Mouse (Mus musculus) stomach, embryonic 15.5 days (tissue): ENCODE results near the gene Mast2. TPM values are rescaled to one million over a fixed set of nuclear protein-coding genes. Genes with fewer than 3 reads are reported as not detected.

Experiments used
- ATAC-seq: fragments of 200-750 bp; cut with Nextera tagmentation; 2 replicates; pipeline ENCODE4 v1.8.0; 2017; ENCODE audit warnings: low read depth, moderate number of reproducible peaks, moderate TSS enrichment; ENCODE audit not compliant: insufficient read depth, low FRiP score
- H3K27ac ChIP-seq: fragments of 300-500 bp; sonication (generic); 2 replicates; pipeline ENCODE4 v1.5.1; 2015; ENCODE audit warnings: mild to moderate bottlenecking, inconsistent platforms
- H3K27me3 ChIP-seq: fragments of 300-500 bp; sonication (generic); replicated peaks from 2 replicates; pipeline ENCODE4 v1.6.1; 2015; ENCODE audit warnings: inconsistent platforms
- H3K36me3 ChIP-seq: fragments of 300-500 bp; sonication (generic); 2 replicates; pipeline ENCODE4 v1.6.1; 2015; ENCODE audit warnings: inconsistent platforms
- H3K4me1 ChIP-seq: fragments of 300-500 bp; sonication (generic); 2 replicates; pipeline ENCODE4 v1.6.1; 2015; ENCODE audit warnings: inconsistent platforms
- H3K4me2 ChIP-seq: fragments of 300-500 bp; sonication (generic); 2 replicates; pipeline ENCODE4 v1.6.1; 2015; ENCODE audit warnings: mild to moderate bottlenecking, inconsistent platforms
- H3K4me3 ChIP-seq: fragments of 300-500 bp; sonication (generic); replicated peaks from 2 replicates; pipeline ENCODE4 v1.5.1; 2015; ENCODE audit warnings: inconsistent platforms
- H3K9ac ChIP-seq: fragments of 300-500 bp; sonication (generic); 2 replicates; pipeline ENCODE4 v1.6.1; 2015; ENCODE audit warnings: inconsistent platforms
- H3K9me3 ChIP-seq: fragments of 300-500 bp; sonication (generic); 2 replicates; pipeline ENCODE4 v1.6.1; 2016; ENCODE audit warnings: inconsistent platforms
- WGBS: fragments of 180-500 bp; shearing (Covaris S2); methylation state at CpG from one replicate; pipeline ENCODE4 v1.1.7; 2015; 5-methylcytosine and 5-hydroxymethylcytosine counted together
- polyA plus RNA-seq: library from polyadenylated mRNA; unstranded; fragments of >200 nt; fragmentation: Nextera tagmentation; extraction: Ambion mirVana; gene quantifications from 2 replicates; pipeline ENCODE4 v1.2.1, GENCODE M21; 2015

Mast2 gene
- polyA plus RNA-seq, 1 experiment from 2014 or later = 13.0 TPM

DNA sequence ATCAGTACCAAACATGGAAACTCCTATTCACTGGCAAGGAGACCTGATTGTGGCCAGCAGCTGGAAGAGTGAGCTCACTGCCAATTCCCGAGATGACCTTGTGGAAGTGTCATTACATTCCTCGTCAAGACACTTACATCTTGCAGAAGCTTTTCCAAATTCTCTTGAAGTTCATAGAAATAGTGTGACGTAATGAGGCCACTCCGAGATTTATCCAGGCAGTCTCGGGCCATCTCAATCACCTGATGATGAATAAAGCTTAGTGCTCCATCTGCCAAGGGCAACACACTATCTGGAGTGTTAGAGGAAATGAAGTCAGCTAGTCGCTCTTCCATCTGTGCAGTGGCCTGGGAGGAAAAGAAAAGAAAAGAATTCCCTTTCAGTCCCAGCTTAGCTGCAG lies 141.9 kb downstream of the Mast2 start:
- H3K27me3 ChIP-seq = no peaks in the 10 kb centered on the region
- H3K4me2 ChIP-seq = no peak overlapping the region
- WGBS = 88% methylated on average over 6 of the region's 6 CpGs
- no peaks in the 10 kb centered on the region for H3K9me3 ChIP-seq
- H3K36me3 ChIP-seq = peaks cover 12% of the 10 kb centered on the region; the same call in 1 of the 2 replicates
- no peaks in the 10 kb centered on the region for H3K4me1 ChIP-seq
- no peak overlapping the region for H3K27ac ChIP-seq
- ATAC-seq = no peak
- no peak overlapping the region for H3K4me3 ChIP-seq
- no peak overlapping the region for H3K9ac ChIP-seq

DNA sequence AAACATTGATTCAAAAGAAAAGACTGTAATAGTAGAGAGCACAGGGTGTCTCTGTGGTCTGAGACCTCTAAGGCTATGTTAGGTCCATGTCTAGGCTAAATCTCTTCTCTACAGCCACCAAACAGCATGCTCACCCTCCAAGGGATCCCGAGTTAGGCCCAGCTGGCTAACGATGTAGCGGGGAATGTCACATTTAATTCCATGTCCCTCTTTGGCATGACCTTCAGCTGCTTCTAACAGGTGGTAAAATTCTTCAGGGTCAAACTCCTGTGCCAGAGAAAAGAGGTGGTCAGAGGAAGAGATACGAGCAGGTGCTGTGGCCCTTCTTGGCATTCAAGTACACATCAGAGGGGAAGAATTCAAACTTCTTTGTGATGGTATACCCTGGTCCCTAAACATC lies 146.4 kb downstream of the Mast2 start:
- H3K27me3 ChIP-seq = no peaks in the 10 kb centered on the region
- peaks cover 24% of the 10 kb centered on the region; the same call in 1 of the 2 replicates for H3K36me3 ChIP-seq
- H3K4me1 ChIP-seq = no peaks in the 10 kb centered on the region
- H3K4me3 ChIP-seq = no peak overlapping the region
- no peak for ATAC-seq
- H3K27ac ChIP-seq = no peak overlapping the region
- H3K9me3 ChIP-seq = no peaks in the 10 kb centered on the region
- H3K9ac ChIP-seq = no peak overlapping the region
- 85% methylated on average over 4 of the region's 4 CpGs for WGBS
- no peak overlapping the region for H3K4me2 ChIP-seq

DNA sequence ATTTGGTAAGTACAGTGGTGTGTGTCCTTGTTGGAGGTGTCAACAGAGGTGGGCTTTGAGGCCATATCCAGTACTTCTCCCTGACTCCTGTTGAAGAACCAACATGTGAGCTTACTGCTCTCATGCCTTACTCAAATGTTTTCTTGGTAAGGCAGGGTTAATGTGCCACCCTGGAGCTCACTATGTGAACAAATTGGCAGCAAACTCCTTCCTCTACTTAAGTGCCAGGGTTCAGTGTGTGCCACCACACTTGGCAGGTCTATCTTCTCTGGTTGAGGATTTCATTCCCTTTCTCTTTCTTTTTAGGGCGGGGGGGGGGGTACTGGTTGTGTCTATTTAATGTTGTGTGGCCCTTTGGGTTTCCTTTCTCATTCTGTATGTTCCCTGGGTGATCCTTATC lies 159.4 kb downstream of the Mast2 start:
- 10% methylated on average over 1 of the region's 1 CpGs for WGBS
- ATAC-seq = no peak
- H3K4me1 ChIP-seq = no peaks in the 10 kb centered on the region
- H3K27me3 ChIP-seq = no peaks in the 10 kb centered on the region
- no peak overlapping the region for H3K9ac ChIP-seq
- no peak overlapping the region for H3K4me3 ChIP-seq
- peaks cover 26% of the 10 kb centered on the region for H3K36me3 ChIP-seq
- H3K4me2 ChIP-seq = no peak overlapping the region
- H3K9me3 ChIP-seq = no peaks in the 10 kb centered on the region
- no peak overlapping the region for H3K27ac ChIP-seq

DNA sequence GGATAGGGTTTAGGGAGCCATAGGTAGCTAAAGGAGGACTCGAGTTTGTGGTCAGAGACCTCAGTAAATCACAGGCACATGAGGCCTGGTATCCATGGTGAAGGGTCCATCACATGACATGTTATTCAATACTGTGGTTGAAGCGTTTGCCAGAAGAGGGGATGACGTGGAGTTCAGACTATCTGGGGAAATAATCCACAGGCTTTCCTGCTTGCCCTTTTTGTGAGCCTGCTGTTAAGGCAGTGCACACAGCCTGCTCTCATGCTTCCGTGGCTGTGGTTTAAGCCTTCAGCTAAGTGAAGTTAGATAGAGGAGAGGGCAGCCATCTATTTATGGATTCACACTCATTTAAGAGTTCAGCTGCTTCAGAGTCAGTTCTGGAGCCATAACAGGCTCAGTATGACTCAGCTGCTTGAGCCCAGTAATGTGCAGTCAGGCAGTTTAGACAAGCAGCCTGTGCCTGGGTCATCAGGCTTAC lies 163.1 kb downstream of the Mast2 start:
- Histone ChIP-seq H3K9ac (no peak overlapping the region), H3K4me2 (no peak overlapping the region), H3K27me3 (no peaks in the 10 kb centered on the region), H3K4me3 (no peak overlapping the region), H3K4me1 (no peaks in the 10 kb centered on the region), H3K27ac (no peak overlapping the region), H3K9me3 (no peaks in the 10 kb centered on the region), H3K36me3 (peaks cover 8% of the 10 kb centered on the region; the same call in 1 of the 2 replicates)
- ATAC-seq = no peak
- WGBS = 40% methylated on average over 4 of the region's 4 CpGs

DNA sequence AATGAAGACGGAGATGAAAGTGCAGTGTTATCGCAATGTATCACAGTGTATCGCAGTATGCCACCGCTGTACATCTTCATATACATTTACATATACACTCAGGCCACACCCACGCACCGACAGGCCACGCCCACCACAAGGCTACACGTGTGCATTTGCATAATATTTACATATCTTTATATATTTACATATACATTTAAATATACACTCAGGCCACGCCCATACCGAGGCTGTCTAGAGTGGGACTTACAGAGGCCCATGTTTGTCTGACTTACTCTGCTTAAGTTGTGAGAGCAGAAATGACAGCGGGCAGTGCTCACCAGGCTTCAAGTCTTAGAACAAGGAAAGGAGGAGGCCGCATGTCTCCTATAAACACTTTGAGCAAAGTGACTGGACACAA lies 170.7 kb downstream of the Mast2 start:
- Histone ChIP-seq H3K27me3 (no peaks in the 10 kb centered on the region), H3K4me2 (no peak overlapping the region), H3K4me3 (no peak overlapping the region), H3K9ac (no peak overlapping the region), H3K4me1 (no peaks in the 10 kb centered on the region), H3K36me3 (peaks cover 7% of the 10 kb centered on the region; the same call in 1 of the 2 replicates), H3K9me3 (no peaks in the 10 kb centered on the region), H3K27ac (no peak overlapping the region)
- 89% methylated on average over 12 of the region's 12 CpGs for WGBS
- ATAC-seq = no peak

DNA sequence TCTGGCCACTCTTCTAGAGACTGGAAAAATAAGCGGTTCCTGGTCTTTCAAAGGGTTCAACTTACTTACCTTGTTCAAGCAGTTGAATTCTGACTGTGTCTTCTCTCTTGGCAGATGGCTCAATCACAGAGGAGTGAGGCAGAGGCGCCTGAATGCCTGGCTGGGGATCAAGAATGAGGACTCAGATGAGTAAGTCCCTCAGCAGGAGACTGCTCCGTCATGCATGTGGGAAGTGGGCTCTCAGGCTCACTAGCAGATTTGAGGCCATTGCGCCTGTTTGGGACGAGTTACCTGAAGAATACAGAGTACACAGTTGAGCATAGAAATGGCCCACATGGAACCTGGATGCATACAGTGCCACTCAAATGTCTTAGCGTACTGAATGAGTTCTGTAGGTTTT lies 172.4 kb downstream of the Mast2 start:
- no peaks in the 10 kb centered on the region for H3K27me3 ChIP-seq
- no peaks in the 10 kb centered on the region for H3K9me3 ChIP-seq
- H3K9ac ChIP-seq = no peak overlapping the region
- no peaks in the 10 kb centered on the region for H3K4me1 ChIP-seq
- no peak overlapping the region for H3K4me2 ChIP-seq
- no peak overlapping the region for H3K4me3 ChIP-seq
- no peak overlapping the region for H3K27ac ChIP-seq
- peaks cover 12% of the 10 kb centered on the region for H3K36me3 ChIP-seq
- no peak for ATAC-seq
- WGBS = 87% methylated on average over 6 of the region's 6 CpGs

DNA sequence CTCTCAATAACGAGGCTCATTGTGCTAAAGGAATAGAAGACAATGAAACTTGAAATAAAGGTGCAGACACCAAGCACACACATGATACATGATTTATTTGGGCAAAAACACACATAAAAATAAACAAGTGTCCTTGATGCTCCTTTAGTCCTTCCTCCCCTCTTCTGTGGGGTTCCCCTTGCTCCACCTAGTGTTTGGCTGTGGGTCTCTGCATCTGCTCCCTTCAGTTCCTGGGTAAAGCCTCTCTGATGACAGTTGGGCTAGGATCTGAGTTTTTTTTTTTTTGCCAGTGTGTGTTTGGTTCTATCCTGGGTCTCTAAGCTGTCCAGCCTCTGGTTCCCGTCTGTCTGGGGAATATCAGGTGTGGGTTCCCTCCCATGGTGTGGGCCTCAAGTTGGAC lies 181.8 kb downstream of the Mast2 start:
- no peak for ATAC-seq
- Histone ChIP-seq H3K27ac (no peak overlapping the region), H3K4me2 (no peak overlapping the region), H3K36me3 (no peaks in the 10 kb centered on the region), H3K4me1 (no peaks in the 10 kb centered on the region), H3K4me3 (no peak overlapping the region), H3K9ac (no peak overlapping the region), H3K27me3 (no peaks in the 10 kb centered on the region), H3K9me3 (no peaks in the 10 kb centered on the region)
- 72% methylated on average over 2 of the region's 2 CpGs for WGBS

DNA sequence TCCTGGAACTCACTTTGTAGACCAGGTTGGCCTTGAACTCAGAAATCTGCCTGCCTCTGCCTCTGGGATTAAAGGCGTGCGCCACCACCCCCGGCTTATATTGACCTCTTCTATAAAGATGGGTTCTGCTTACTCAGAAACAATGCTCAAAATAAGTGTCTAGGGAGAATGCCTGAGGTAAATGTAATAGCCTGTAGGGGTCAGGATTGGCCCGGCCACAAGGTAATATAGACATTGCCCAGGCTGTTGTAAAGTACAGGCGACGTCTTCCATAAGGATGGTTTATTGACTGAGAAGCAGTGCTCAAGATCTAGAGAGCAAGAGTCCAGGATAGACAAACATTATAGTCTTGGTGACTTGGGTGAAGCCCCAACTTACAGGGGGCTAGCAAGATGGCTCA lies 195.8 kb downstream of the Mast2 start:
- Histone ChIP-seq H3K36me3 (no peaks in the 10 kb centered on the region), H3K9me3 (no peaks in the 10 kb centered on the region), H3K4me3 (no peak overlapping the region), H3K27me3 (no peaks in the 10 kb centered on the region), H3K4me2 (no peak overlapping the region), H3K9ac (no peak overlapping the region), H3K27ac (no peak overlapping the region), H3K4me1 (no peaks in the 10 kb centered on the region)
- WGBS = 94% methylated on average over 6 of the region's 6 CpGs
- ATAC-seq = no peak

Other genes with a start within 250 kb of the Mast2 start
- gene Pik3r3, start 242.6 kb downstream of the Mast2 start, polyA plus RNA-seq = 9.3 and 12.2 TPM in 2 replicates
- 14.0 and 15.2 TPM in 2 replicates for gene Ipp, start 43.4 kb upstream of the Mast2 start, polyA plus RNA-seq
- 26.5 and 26.7 TPM in 2 replicates for gene Tmem69, start 91.8 kb upstream of the Mast2 start, polyA plus RNA-seq
- 28.9 and 33.1 TPM in 2 replicates for gene Gpbp1l1, start 93.5 kb upstream of the Mast2 start, polyA plus RNA-seq
- gene Ccdc17, start 132.5 kb upstream of the Mast2 start, polyA plus RNA-seq = 4.2 and 4.5 TPM in 2 replicates
- gene Nasp, start 163.8 kb upstream of the Mast2 start, polyA plus RNA-seq = 103 and 118 TPM in 2 replicates
- 731 and 767 TPM in 2 replicates for gene Akr1a1, start 187.5 kb upstream of the Mast2 start, polyA plus RNA-seq
- 1,377 and 1,420 TPM in 2 replicates for gene Prdx1, start 221.4 kb upstream of the Mast2 start, polyA plus RNA-seq
- 23.5 and 24.5 TPM in 2 replicates for gene Mmachc, start 244.2 kb upstream of the Mast2 start, polyA plus RNA-seq
- gene Ccdc163, start 244.3 kb upstream of the Mast2 start, polyA plus RNA-seq = 23.9 and 27.7 TPM in 2 replicates